Mouse (Mus musculus): ENCODE data around the gene Traip.

Traip gene

DNA sequence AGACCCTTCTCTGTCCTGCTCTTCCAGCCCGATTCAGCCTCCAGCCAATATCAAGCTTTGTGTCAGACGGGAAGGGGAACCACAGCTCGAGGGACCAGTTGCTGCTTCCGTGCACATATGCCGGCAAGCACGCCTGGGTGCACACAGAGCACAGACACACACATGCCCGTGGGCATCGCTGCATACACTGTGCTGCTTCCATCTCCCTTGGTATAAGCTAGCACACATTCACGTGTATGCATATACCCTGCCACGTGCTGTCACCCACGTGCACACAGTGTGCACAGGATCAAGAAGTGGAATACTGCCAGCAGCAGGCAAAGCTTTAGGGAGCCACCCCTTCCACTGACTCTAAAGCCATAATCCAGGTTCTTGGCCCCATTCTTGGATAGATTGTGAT is 15.8 kb upstream of the Traip start:
- DNase-seq (ENCODE audit: low read depth, low spot score): no peak

- DNase-seq (ENCODE audit: low read depth, low spot score): no peak
These were observed 14.6 kb upstream of the Traip start, which contains the start of gene Camkv for GRCm38 (mm10) chr9:107935374-107935773. Camkv (plus strand) TSS chr9:107935674.

DNA sequence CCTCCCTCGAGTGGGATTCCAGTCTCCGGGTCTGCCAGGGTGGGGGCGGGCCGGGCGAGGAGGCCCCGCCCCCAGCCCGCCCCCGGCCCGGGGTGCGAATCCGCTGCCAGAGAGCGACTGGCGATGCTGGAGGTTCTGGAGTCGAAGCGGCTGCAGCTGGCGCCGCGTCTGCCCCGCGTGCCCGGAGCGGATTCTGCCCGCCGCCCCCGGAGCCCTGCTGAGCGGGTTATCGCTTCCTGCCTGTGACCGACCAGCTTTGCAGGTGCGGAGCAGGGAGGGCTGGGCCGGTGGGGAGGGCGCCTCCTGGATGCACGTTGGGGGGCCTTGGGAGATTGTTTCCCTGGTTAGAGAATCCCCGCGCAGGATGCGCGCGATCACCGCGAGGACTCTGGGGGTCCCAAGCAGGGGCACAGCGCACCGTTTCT is 14.1 kb upstream of the Traip start:
- no peak for DNase-seq (ENCODE audit: low read depth, low spot score)

- no peak for DNase-seq (ENCODE audit: low read depth, low spot score)
These were observed 13.6 kb upstream of the Traip start for GRCm38 (mm10) chr9:107936215-107936822.

DNA sequence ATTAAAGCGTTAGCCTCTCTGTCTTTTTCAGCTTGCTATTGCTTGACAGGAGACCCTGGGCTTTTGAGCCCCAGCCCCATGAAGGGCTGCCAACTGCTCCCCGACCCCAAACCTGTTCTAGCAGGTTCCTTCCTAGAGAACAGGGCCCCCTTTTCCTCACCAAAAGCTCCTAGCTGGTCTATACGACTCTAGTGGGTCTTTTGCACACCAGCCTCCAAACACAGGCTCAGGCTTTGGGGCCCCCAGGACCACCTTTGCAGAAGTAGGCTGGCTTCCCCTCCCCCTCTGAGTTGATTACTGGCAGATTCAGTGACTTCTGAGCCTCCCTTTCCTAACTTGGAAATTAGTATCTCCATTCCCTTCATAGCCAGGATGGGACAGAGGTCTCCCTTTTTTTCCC is 13.1 kb upstream of the Traip start:
- no peak for DNase-seq (ENCODE audit: low read depth, low spot score)

GRCm38 (mm10) chr9:107947241-107948194 is 2.4 kb upstream of the Traip start:
- peak; percentile 43 for DNase-seq (ENCODE audit: low read depth, low spot score)

- DNase-seq (ENCODE audit: low read depth, low spot score): no peak
These were observed 583 bp upstream of the Traip start for GRCm38 (mm10) chr9:107949184-107949921.

DNA sequence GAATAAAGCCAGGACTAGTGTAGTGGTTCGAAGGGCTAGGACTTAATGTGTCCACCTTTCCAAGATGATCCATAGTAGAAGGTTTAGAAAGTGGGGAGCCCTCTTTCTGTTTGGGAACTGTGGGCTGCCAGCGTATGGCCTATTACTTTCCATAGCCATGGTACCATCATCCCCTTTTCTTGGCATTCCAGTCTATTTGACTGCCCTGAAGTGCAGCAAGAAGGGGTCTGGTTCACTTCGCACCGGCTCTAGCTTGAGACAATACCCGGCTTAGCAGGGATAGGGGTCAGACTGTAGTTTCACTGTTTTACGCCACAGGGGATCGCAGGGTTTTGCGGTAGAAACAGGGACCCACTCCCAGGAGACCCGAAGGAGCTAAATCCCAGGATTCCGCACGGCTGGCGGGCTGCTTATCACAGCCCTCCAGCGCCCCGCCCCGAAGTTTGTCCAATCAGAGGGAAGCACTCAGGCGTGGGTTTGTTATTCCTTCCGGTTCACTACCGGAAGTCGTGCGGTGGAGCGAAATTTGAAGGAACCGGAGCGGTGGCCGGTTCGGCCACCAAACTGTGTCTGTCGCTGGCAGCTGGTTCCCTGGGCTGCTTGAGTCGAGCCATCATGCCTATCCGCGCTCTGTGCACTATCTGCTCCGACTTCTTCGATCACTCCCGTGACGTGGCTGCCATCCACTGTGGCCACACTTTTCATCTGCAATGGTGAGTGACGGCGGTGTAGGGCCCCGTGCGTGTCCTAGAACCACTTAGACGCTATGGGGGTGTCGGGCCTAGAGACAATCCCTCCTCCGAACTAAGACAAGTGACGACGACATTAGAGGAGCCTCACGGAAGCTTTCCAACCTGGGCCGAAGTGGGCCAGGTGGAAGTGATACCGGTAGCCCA is 772 bp downstream of the Traip start:
- peak; percentile 83 for DNase-seq (ENCODE audit: low read depth, low spot score)

DNA sequence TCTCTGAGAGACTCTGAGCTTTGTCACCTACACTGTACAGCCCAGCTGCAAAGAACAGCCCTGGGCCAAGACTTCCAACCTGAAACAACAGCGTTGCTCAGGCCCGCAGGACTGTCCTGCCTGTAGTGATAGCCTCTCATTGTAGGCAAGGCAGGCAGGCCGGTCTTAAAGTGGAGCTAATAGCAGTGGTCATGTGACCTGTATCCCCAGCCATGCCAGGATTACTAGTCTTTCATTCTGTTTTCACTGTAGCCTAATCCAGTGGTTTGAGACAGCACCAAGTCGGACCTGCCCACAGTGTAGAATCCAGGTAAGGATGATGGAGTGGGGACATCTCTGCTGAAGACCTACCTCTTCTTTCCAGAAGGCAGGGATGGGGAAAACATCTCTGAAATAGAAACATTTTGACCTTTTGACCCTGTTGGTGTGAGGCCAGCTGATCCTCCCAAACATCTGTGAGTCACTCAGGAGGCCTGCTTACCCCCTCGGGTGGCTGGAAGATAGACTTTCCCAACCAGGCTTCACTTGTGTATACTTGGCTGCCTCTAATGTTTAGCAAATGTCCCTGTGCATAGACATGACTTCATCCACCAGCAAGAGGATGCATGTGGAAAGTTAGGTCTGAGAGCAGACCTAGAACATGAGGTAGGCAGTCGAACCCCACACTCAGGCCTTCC is 5.8 kb downstream of the Traip start:
- DNase-seq (ENCODE audit: low read depth, low spot score): no peak

DNA sequence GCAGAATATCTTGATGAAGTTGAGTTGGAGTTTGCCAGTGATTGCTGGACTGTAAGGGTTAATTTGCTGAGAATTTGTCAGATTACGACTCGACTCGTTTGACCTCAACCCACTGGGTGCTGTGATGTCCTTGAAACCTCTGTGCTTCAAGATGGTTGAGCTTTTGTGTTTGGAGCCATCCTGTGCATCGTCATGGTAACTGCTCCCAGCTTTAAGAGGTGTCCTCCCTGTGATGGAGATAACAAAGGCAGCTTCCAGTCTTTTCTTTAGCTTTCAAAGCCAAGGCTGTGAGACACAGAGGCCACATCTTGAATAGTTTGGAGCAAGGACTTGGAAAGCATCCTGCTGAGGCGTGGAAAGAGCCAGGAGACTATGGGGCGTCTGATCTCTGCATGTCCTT is 7.2 kb downstream of the Traip start:
- no peak for DNase-seq (ENCODE audit: low read depth, low spot score)

DNA sequence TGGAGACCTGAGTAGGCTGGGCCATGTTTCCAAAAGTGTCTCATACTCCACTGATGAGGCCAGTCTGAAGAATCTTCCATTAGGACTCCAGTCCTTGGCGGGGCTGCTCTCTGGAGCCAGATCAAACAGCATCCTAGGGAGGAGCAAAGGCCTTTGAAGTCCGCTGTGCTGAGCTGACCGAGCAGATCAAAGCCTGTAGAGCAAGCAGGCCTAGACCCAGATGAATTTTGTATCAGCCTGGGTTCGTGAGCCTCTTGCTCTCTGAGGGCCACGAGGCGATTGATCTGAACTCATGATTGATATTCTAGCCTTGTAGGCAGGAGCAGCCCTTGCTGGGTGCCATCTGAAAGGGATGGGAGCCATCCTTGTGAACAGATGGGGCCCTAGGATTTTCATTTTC is 10.0 kb downstream of the Traip start:
- no peak for DNase-seq (ENCODE audit: low read depth, low spot score)

DNA sequence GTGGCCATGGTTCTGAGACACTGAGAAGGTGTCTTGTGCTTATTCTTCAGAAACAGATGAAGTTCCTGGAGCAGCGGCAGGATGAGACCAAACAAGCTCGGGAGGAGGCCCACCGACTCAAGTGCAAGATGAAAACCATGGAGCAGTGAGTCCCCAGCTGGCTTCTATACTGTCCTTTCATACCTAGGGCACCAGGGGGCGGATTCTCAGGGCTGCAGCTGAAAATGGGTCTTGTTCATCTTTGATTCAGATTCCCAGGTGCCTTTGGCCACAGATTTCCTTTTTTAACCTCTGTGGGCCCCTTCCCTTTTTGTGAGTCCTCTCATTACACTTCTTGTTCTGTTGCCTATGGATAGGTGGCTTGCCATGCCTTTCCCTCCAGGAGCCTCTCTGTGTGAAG is 11.0 kb downstream of the Traip start:
- no peak for DNase-seq (ENCODE audit: low read depth, low spot score)

DNA sequence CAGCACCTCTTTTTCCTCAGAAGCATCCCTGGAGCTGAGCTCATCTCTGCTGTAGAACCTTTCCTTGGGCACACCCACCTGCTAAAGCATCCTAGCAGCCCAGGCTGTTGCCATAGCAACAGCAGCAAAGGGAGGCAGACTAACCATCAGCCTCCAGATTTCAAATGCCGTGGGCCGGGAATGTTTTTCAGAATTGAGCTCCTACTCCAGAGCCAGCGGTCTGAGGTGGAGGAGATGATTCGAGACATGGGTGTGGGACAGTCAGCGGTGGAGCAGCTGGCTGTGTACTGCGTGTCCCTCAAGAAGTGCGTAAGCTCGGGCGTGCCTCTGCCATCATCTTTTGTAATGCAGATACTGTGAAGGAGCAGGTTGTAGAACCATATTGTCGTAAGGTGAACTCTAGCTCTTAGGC is 11.4 kb downstream of the Traip start:
- DNase-seq (ENCODE audit: low read depth, low spot score): no peak

GRCm38 (mm10) chr9:107961881-107962280 is 11.9 kb downstream of the Traip start:
- no peak for DNase-seq (ENCODE audit: low read depth, low spot score)

- no peak for DNase-seq (ENCODE audit: low read depth, low spot score)
These were observed 13.0 kb downstream of the Traip start for GRCm38 (mm10) chr9:107962916-107963315.

DNA sequence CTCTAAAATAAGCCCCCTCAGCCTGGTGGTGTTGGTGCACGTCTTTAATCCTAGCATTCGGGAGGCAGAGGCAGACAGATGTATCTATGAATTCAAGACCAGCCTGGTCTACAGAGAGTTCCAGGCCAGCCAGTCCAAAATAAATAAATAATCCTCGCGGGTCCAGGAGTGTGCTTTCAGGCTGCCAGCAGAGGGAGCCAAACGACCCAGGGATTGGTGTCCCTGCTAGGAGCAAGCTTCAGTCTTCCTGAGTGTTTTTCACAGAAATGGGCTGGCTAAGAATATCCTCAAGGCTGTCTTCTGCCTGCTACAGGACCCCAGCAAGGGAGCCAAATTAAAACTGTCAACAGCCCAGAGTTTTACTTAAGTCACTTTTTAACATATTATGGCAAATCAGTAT is 13.8 kb downstream of the Traip start:
- peak; percentile 85 for DNase-seq (ENCODE audit: low read depth, low spot score)

DNA sequence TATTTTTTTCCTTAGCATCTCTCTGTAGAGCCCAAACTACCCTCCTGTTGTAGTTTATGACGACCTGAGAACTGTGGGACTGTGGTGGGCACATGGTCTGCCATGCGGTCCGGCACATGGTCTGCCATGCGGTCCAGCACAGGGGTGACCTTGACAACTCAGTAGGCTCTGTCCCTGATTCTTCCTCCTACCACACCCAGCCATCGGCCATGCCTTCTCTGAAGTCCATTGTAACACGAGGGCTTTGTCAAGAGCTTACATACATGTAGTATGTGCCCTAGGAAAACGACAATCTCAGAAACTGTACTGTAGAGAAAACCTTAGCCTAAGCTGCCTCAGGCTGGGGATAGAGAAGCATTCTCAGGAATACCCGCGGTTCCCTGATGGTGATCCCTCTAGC is 14.7 kb downstream of the Traip start:
- no peak for DNase-seq (ENCODE audit: low read depth, low spot score)

- DNase-seq (ENCODE audit: low read depth, low spot score): no peak
These were observed 16.7 kb downstream of the Traip start for GRCm38 (mm10) chr9:107966676-107967075.

DNA sequence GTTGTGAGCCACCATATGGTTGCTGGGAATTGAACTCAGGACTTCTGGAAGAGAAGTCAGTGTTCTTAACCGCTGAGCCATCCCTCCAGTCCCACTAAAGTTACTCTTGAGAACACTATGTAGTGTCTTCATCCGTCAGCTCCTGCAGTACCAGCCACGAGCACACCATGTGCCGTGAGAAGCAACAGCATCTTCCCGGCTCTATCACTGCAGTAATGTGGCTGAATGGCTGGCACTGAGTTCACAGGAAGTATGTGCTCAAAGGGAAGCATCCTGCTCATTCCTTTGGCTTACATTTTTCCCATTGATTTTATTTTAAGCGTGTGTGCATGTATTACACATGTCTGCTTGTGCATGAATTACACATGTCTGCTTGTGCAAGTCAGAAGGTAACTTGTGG is 17.5 kb downstream of the Traip start:
- no peak for DNase-seq (ENCODE audit: low read depth, low spot score)

DNA sequence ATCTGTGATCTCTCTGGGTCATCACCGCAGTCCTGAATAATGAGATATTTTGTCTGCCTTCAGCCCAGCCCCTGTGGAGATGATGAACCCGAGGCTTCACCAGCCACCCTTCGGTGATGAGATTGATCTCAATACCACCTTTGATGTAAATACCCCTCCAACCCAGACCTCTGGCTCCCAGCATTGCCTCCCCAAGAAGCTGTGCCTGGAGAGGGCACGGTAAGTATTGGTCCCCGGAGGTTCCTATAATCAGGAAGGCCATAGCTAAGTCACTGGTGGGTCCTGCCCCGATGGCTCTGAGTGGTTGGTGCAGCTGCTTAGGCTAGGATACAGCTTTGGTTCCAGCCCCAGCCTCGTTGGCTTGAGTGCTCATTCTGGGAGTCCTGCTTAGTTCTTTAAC is 18.6 kb downstream of the Traip start:
- DNase-seq (ENCODE audit: low read depth, low spot score): no peak

DNA sequence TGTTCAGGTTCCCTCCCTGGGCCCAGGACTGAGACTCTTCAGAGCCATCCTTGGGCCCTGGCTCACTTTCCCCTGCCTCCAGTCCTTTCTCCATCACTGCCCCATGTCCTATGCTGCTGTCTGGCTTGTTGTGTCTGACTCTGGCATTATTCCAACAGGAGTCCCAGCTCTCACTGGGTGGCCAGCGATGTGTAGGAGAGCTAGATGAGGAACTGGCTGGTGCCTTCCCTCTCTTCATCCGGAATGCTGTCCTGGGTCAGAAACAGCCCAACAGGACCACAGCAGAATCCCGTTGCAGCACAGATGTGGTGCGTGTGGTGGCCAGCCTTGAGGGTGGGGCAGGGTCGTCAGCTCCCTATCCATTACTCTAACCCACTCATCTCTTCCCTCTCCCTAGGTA is 20.4 kb downstream of the Traip start:
- no peak for DNase-seq (ENCODE audit: low read depth, low spot score)
